Mouse (Mus musculus) adrenal gland, adult 18-20 months (tissue): ENCODE measurements around the gene Dusp22. TPM values are rescaled to one million over a fixed set of nuclear protein-coding genes. Genes with fewer than 3 reads are reported as not detected.

Experiments used
- DNase-seq, 2 experiments: peaks; one replicate each; pipeline ENCODE4 v3.0.0; 2021 to 2022; ENCODE audit warnings: low spot score in 2 of 2
- total RNA-seq, 2 experiments: library from RNA; stranded (reverse); gene quantifications; 1 replicate in 1 of 2; 2 replicates in 1 of 2; pipeline ENCODE4 v1.2.3; 2021

Dusp22 gene
- total RNA-seq, 2 experiments from 2014 or later = 23.7 to 25.4 TPM

DNA sequence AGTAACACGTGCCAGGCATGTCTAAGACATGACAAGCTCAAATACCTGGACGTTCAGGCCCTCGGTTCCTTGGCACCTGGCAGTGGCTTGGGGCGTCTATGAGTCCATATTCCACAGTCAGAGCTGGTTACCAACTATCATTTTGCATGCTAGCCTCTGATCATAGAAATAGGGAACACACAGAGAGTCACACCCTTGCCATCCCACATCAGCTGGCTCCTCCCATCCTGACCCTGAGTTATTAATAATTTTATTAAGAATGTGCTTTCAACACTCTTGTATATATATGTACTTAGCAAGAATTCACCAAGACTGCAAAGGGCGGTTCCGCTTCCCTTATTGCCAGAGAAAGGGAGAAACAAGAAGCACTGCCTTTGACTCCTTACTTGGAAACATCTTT, 54.8 kb downstream of the Dusp22 start:
- DNase-seq = no peak

DNA sequence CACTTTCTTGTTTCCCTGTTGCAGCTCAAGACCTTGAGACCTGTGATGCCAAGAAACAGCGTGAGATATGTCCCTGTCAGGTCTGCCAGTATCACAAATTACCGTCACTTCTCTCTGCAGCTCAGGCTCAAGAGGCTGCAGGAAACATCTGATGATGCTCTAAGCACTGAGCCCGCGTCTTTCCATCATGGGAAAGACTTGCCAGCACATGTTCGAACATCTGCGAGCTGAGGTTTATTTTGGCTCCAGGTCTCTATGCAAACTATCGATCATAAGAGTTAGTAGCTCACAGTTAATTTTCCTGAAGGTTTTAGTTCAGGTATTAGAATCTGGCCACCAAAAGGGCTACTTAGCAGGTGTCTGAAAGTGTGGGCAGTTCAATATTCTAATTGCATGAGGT, 55.3 kb downstream of the Dusp22 start:
- no peak for DNase-seq

DNA sequence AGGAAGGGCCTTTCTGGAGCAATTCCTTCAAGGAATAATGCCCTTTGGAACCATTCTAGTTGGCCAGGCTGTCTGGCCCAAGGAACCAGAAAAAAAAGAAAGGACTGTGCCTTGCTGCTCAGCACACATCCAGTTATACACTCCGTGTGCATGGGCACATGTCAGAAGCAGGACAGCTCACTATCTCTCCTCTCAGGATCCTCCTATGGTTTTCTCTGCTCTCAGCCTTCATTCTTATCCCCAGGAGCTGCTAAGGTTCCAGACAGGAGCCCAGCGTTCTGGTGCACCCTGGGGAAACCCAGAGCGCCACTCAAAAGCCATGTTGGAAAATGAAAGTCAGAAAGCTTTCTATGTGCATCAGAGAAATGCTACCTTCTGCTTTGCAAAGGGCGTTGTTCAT, 55.8 kb downstream of the Dusp22 start:
- no peak for DNase-seq

DNA sequence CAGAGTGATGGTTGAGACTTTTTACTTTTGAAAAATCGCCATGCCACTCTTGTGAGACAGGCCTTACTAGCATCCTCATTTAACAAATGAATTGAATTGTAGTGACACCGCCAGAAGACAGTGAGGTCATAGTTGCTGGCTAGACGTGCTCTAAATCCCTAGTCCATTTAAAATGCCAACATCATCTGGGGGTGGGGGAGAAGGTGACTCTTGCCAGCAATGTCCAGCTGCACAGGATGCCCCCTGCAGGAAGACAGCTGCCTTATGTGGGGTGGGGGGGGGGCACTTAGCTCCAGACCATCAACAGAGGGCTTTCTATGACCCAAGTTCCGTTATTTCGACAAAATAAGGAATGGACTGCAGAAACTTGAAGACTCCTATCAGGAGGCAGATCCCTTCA, 56.8 kb downstream of the Dusp22 start:
- no peak for DNase-seq

DNA sequence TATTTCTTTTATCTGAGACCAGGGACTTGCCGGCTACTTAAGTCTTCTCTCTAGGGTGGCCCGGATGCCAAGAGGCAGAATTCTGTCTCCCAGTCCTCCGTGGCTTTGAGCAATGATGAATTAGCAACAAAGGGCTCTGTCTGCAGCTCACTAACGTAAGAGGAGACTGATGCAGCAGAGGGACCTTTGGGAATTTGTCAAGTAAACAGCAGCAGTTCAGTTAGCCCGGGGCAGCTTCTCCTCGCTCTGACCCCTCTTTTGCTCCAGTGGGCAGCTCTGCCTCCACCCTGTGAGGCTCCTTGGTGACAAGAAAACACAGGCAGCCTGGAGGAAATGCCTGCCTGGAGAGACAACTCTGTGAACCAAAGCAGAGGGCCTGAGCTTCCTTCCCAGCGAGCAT, 62.8 kb downstream of the Dusp22 start:
- no peak for DNase-seq

DNA sequence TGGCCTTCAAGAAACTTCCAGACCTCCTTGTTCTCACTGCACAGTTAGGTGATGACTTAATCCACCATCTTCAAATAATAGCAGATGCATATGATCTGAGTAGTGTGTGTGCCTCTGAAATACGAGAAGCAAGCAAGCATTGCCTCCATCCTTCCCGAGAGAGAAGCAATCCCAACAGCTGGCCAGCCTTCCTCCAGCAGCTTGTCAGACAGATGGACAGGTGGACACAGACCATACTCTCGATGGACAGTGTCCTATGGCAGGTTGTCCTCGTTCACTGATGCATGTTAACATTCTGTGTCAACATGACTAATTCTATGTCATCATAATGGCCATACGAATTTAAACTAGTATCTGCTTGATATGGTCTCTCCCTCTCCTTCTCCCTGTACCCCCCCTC, 63.5 kb downstream of the Dusp22 start:
- DNase-seq = no peak

DNA sequence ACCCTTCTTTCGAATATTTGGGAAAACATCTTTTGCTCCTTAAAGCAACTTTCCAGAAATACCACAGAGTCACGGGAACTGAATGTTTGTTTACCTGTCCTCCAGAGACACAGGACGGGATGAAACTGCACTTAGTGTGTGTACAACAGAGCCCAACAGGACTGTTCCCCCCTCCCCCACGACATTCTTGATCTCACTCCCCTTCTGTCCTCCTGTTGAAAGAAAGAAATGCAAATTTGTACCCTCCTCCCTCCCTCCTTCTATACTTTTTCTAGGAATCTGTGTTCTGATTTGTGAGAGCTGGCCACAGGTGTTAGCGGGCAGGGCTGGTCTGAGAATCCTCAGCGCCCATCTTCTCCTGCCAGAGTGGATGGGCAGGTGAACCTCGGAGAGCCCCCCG, 64.1 kb downstream of the Dusp22 start:
- no peak for DNase-seq

DNA sequence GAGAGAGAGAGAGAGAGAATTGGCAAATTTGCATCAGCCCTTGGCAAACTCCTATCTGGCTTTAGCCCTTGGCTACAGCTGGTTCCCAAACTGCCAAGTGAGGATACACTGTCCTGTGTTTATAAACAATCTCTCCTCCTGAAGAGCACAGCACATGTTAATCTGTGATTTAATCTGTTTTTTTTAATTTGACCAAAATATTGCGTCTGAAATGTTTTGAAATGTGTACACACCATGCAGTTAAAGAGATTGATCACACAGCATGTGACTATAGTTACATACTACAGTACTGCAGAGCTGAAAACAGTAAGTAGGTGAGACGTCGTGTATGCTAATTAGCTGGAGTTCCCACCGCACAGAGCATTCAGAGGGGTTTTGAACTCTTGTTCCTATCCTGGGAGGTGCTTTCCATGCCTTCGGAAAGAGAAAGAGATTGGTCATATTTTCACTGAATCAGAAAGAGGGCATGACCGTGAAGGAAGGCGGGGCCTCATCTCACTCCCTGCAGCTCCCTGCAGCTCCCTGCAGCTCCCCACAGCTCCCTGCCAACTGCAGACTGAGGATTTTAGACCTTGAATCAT, 65.0 kb downstream of the Dusp22 start:
- no peak for DNase-seq

DNA sequence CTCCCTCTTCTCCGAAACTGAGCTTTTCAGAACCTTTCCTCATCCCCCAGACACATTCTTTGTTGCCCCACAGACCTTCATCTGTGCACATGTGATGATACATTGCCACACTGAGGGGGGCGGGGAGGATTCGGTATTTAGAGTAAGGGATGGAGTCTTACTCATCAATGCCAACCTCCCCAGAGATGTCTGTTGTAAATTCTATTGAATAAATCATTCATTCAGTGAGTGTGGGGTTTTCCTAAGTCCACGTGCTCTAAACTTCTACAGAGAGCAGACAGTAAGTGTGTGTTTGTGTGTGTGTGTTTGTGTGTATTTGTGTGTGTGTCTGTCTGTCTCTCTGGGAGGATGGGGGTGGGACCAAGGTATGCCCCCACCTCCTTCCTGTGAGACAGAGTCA, 67.1 kb downstream of the Dusp22 start:
- no peak for DNase-seq

DNA sequence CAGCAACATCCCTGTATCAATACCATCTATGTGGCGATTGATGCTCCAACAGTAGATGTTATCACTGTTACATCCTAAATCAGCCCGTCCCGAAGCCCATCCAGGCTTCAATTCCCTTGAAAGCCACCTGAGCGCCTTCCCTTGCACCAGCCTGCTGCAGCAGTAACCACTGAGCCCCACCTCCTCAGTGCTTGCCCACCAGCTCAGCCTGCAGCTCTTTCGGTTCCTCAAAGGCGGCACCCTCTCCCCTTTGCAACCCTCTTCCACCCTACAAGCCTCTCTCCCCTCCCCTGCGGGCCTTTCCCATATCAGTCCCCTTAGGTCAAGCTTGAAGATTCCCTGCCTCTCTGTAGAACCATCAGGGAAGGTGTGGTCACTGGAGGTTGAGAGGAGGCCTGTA, 68.4 kb downstream of the Dusp22 start:
- DNase-seq = no peak

DNA sequence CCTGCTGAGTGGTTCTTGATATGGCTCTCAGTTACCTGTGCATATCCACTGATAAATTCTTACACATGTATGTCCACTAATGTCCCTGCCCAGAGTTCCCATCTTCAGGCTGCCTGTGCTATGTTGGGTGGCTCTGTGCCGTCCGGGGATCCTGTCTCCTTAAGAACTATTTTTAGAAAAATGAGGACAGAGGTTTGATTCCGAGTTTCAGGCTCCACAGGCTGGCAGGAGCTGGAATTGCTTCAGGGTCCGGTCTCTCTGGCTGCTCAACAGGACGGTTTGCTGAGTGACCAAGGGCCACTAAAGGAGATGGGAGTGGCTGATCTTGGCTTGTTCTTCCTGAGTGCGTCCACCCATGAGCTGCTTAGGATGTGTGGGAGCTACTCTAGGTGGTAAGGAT, 69.4 kb downstream of the Dusp22 start:
- DNase-seq = no peak

DNA sequence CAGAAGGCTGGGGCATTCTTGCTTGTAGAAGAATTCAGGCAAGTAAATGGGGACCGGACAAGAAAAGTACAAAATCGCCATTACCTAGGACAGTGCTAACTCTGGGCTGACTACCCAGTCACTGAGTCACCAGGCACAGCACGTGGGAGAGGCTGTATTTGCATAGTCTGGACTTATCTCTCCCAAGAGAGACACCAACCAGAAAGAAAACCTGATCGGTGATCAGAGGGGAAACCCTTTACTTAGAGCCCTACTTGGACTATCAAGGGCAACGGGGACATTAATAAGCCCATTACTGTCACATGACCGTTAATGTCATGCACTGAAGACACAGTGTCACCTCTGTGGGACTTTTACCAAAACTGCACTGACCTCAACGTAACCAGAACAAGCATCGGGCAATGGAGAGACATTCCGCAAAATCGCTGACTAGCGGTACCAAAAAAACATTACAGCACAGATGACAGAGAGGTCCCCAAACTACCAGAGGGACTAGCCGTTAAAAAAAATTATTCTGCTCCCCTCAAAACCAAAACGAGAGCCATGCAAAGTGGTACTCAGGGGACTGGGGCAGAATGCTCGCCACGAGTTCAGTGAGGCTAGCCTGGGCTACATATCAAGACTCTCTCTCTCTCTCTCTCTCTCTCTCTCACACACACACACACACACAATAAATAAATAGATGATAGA, 70.5 kb downstream of the Dusp22 start:
- no peak for DNase-seq

DNA sequence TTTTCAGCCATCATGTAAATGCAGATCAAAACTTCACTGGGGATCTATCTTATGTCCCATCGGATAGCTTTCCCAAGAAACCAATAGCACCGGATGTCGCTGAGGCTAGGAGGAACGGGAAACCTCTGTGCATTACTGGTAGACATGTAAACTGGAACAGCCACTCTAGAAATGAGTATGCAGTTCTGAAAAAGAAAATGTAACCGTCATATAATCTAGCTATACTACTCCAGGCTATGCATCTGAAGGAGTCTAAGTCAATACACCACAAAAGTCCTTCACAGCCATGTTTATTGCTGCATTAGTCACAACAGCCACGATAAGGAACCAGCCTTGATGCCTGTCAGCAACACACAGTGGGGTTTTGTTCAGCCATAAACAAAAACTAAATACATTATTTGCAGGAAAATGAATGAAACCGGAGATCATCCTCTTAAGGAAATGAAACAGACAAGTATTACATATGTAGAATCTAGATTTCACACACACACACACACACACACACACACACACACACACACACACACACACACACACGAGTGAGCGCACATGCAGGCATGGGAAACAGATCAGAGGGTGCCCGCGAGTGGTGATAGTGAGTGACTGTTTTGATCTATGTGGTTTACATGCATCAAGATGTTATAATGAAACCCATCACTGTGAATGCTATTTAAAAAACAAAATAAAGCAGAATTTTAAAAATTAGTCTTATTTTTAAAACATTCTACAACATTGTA, 73.1 kb downstream of the Dusp22 start:
- DNase-seq = no peak

DNA sequence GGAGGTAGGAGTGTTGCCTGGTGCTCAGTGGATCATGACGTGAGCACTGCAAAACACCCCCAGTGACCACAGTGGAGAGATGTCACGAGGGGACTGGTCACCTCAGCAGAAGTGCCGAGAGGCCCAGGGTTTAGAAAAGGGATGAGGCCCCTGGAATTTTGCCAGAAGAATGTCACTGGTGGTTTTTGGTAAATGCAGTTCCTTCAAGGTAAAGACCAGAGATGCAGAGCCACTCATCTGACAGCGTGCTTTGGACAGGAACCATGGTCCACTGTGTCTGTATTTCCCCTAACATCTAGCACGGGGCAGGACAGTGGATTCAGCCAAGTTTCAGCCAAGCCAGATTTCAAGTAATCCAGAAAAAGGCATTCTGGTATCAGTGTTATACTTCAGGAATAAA, 76.9 kb downstream of the Dusp22 start:
- DNase-seq = no peak

DNA sequence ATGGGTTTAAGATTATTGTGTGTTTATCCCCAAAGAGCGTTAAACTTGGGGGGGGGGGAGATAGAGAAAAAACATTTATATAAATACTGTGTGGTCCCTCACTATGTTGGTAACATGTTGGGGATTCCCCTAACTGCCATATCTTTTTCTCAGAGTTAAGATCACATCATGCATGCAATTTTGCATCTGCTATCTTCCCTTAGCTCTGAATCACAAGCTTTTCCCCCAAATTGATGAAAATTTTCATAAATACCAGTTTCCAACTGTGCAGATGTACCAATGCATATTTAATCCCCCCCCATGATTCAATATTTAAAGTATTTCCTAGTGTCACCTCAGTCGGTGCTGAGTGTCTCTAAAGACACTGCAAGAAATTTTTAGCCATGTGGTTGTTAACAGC, 77.5 kb downstream of the Dusp22 start:
- DNase-seq = no peak

DNA sequence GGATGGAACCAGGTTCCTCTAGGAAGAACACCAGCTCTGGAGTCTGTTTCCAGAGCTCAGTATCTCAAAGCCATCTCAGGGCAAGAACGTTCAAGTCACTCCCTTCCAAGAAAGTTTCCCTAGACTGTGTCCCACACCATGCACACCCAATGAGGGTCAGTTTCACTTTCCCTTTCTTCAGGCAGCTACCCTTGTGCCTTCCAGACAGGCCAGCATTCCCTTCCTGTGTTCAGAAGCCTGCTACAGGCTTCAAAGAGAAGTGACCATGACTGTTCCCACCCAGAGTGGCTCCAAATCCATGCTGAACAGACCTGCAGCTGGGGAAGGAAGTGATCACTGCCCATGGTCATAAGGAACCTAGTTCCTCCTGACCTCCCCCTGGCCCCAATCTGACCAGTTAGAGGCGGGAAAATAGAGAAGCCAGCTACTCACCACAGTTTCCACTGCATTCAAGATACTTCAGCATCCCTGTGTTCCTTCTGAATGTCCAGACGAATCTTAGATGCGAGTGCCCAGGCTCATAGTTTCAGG, 78.6 kb downstream of the Dusp22 start:
- DNase-seq = no peak

DNA sequence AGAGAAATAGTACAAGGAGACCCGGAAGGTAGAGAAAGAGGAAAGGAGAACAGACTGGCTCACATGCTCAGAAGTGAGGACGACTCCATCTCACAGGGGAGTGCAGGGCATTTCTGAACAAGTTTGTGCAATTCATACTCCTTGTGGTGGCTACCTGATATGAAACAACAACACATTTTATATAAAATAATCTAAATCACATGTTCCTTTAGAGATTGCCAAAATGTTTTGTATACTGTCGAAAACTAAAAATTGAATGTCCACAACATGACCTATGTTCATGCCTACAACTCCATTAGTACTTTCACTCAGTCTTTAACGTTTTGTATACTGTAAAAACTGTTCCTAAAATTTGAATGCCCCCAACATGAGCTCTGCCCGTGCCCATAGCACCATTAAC, 81.4 kb downstream of the Dusp22 start:
- no peak for DNase-seq

DNA sequence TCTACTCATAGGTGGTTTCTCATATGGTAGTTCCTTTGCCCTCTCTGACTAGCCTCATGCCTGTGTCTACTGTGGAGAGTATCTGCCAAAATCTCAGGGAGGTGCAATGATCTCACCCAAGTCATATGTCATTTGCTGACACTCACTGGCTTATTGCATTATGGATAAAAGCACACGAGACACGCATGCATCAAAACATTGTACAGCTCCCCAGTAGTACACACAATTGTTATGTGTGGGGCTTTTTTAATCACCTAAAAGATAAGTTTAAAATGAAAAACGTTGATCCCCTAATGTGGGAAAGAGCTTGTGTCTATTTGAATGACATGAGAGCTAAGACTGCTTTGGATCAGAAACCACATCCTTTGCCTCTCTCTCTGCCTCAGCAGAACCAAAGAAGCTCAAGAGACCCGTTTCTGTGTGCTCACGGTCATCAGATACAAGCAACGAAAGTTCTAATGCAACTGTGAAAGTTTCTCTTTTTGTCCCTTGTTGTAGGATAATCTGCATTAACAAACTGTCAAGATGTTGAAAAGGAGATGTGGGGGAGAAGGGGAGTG, 82.7 kb downstream of the Dusp22 start:
- DNase-seq = no peak

DNA sequence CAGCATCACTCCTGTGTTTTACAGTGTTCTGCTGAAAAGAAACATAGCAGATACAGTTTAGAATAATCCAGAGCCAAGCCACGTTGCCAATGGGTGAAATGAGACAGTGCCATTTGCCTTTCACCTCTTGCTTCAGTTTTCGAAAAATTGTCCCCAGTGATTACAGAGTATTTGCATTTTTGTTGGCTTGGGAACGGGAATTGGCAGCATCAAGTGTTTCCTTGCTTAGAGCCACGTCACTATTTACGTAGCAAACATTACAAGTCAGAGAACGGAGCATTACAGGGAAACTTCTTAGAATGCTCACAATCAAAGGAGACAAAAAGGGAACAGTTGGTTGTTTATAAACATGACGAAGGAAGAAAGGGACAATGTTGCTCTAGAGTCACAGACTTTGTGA, 85.3 kb downstream of the Dusp22 start:
- DNase-seq = no peak

DNA sequence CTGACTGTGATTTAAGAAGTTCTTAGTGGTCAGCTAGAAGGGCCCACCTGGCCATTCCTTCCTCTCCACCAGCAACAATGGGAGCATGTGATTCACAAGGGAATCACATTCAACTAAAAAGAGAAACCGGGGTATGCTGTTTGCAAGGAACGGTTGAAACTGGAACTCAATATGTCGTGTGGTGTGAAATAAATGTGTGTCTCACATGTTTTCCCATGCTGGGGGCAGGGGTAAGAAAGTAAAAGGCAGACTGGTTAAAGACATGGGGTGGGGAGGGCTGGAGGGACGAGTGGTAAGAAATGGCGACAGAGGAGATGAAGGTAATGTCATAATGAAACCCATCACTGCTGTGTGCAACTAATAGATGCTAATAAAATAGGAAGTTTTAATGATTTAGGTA, 87.3 kb downstream of the Dusp22 start:
- no peak for DNase-seq

DNA sequence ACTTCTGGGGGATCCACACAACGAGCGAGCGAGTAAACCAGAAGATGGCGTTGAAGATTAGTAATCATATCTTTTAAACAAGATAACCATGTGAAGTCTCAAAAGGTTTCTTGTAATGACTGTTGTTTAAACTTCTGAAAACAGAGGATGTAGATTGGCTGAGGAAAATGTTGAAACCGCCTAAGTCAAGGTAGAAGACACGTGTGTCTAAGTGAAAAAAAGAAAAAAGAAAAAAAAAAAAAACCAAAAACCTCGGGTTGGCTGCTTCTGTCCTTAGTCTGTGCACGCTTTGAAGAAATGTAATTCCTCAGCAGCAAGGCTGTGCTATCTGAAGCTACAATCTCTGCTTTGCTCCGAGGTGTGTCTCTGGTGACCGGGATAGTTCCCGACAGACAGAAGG, 87.7 kb downstream of the Dusp22 start:
- DNase-seq = no peak

DNA sequence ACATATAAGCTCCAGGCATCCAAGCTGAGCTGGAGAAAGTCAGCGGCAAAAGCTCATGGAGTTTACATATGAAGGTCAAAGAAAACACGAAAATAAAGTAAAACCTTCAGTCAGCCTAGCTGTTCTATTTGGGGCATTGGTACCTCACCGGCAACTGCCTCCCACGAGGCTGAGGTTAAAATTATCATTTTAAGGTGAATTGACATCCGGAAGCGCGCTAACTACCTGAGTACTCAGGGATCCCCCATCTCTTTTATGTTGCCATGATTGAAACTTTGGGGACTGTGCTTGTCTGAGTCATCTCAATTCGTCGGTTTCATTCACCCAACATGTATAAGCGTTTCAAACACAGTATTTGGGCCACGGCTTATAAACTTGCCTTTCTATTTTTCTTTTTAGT, 88.5 kb downstream of the Dusp22 start:
- no peak for DNase-seq
